Mouse (Mus musculus) lung, postnatal 0 days (tissue): ENCODE data around the gene Hmgcl.

Source experiments
- CTCF ChIP-seq: IDR thresholded peaks from 2 replicates; pipeline ENCODE4 v1.5.1; 2016; ENCODE audit warnings: antibody characterized with exemption, mild to moderate bottlenecking
- EP300 ChIP-seq: IDR thresholded peaks from 2 replicates; pipeline ENCODE4 v1.6.1; 2016; ENCODE audit warnings: antibody characterized with exemption, mild to moderate bottlenecking, control low read depth

DNA sequence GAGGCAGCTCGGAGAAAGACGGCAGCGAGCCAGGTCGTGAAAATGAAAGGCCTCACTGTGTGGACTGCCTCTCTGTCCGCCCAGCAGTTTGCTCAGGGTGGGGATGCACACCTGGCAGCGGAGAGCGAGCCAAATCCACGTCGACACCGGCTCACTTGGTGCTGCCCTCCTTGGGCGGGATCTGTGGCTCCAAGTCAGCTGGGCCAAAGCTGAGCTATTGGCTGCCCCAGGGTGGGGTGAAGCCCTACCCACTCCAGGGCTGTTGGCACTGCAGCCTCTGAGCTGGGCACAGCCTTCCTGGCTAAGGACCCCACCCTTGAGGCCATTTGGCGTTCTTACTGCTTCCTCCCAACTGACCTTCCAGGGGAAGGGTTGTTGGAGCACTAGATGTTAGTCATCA is 18.2 kb downstream of the Hmgcl start:
- TF ChIP-seq CTCF (peak; percentile 34), EP300 (no peak)
